Mouse (Mus musculus): ENCODE results near the gene Eri3. TPM values are rescaled to one million over a fixed set of nuclear protein-coding genes. Genes with fewer than 3 reads are reported as not detected.

Gene Eri3
- polyA plus RNA-seq, 1 experiment from 2014 or later, result 77.5 TPM

DNA sequence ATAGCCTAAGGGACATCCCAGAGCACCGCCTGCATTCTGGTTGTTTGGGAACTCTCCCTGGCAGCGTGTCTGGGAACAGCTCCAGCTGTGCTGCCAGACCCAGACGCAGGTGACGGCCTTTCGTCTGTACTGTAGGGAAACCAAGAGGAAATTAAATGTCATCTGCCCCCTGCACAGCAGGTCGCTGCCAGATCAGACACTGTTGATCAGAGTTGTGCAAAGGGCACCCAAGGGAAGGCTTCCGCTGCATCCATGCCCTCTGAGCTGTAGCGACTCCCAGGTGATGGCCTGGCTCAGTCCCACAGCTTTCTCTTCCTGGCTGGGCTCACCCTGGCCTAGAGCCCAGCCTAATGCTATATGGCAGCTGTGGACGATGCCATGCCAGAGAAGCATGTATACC, 58.1 kb downstream of the Eri3 start:
- Histone ChIP-seq H3K27me3 (ENCODE audit: control insufficient read depth, insufficient read depth, low read length) (no peaks in the 10 kb centered on the region), H3K9me3 (ENCODE audit: control insufficient read depth, low read length) (no peaks in the 10 kb centered on the region), H3K4me1 (replicated peaks; ENCODE audit: control insufficient read depth, insufficient read depth) (no peaks in the 10 kb centered on the region; the same call in 1 of the 2 replicates), H3K27ac (replicated peaks) (no peak overlapping the region), H3K4me2 (replicated peaks; ENCODE audit: low read depth) (no peak overlapping the region), H3K36me3 (ENCODE audit: control insufficient read depth, insufficient read depth, low read length) (peaks cover 4% of the 10 kb centered on the region; the same call in 1 of the 2 replicates), H3K4me3 (ENCODE audit: low read depth, low read length) (no peak overlapping the region), H3K9ac (ENCODE audit: low read length) (no peak overlapping the region; the same call in 1 of the 2 replicates)
- 63% methylated on average over 9 of the region's 9 CpGs for WGBS
- TF ChIP-seq EP300 (optimal IDR thresholded peaks at IDR 0.05), result no peak
- no peak for TF ChIP-seq CTCF (IDR thresholded peaks at IDR 0.05; ENCODE audit: low read depth)
- DNase-seq (ENCODE audit: low spot score) (no peak), ATAC-seq (ENCODE audit: low FRiP score, low TSS enrichment) (no peak)

- Histone ChIP-seq H3K9ac (ENCODE audit: low read length) (no peak overlapping the region), H3K4me3 (ENCODE audit: low read depth, low read length) (no peak overlapping the region), H3K4me2 (replicated peaks; ENCODE audit: low read depth) (no peak overlapping the region), H3K9me3 (ENCODE audit: control insufficient read depth, low read length) (no peaks in the 10 kb centered on the region), H3K27me3 (ENCODE audit: control insufficient read depth, insufficient read depth, low read length) (no peaks in the 10 kb centered on the region), H3K4me1 (replicated peaks; ENCODE audit: control insufficient read depth, insufficient read depth) (no peaks in the 10 kb centered on the region; the same call in 1 of the 2 replicates), H3K36me3 (ENCODE audit: control insufficient read depth, insufficient read depth, low read length) (peaks cover 9% of the 10 kb centered on the region), H3K27ac (replicated peaks) (no peak overlapping the region)
- DNase-seq (ENCODE audit: low spot score), result no peak
- no peak for TF ChIP-seq CTCF (IDR thresholded peaks at IDR 0.05; ENCODE audit: low read depth)
- TF ChIP-seq EP300 (optimal IDR thresholded peaks at IDR 0.05), result no peak
- ATAC-seq (ENCODE audit: low FRiP score, low TSS enrichment), result no peak
- WGBS, result 59% methylated on average over 7 of the region's 7 CpGs
These were observed 59.3 kb downstream of the Eri3 start for GRCm38 (mm10) chr4:117609371-117610039.

DNA sequence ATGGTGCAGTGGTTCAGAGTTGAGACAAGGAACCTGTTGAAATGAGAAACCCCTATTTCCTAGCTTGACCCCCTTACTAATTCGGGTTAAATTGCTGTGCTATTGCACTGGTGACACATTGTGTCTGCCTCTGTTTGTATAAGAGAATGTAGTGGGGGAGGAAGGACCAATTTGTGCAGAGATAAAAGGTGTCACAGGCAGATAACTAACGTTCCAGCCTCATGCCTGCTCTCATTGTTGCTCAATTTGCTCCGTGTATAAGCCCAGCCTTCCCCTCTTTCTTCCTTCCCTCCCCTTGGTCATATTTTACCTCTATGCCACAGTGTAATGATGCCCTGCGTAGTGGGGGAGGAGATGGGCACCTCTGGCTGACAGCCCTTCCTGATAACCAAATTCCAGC, 61.2 kb downstream of the Eri3 start:
- H3K4me1 ChIP-seq (replicated peaks; ENCODE audit: control insufficient read depth, insufficient read depth), result no peaks in the 10 kb centered on the region
- no peak overlapping the region for H3K4me3 ChIP-seq (ENCODE audit: low read depth, low read length)
- no peaks in the 10 kb centered on the region for H3K9me3 ChIP-seq (ENCODE audit: control insufficient read depth, low read length)
- no peak overlapping the region for H3K4me2 ChIP-seq (replicated peaks; ENCODE audit: low read depth)
- H3K27me3 ChIP-seq (ENCODE audit: control insufficient read depth, insufficient read depth, low read length), result no peaks in the 10 kb centered on the region
- H3K27ac ChIP-seq (replicated peaks), result no peak overlapping the region
- H3K9ac ChIP-seq (ENCODE audit: low read length), result no peak overlapping the region
- TF ChIP-seq EP300 (optimal IDR thresholded peaks at IDR 0.05) (no peak), CTCF (IDR thresholded peaks at IDR 0.05; ENCODE audit: low read depth) (no peak)
- DNase-seq (ENCODE audit: low spot score) (no peak), ATAC-seq (ENCODE audit: low FRiP score, low TSS enrichment) (no peak)
- H3K36me3 ChIP-seq (ENCODE audit: control insufficient read depth, insufficient read depth, low read length), result peaks cover 18% of the 10 kb centered on the region
- 26% methylated on average over 4 of the region's 4 CpGs for WGBS

- H3K4me2 ChIP-seq (replicated peaks; ENCODE audit: low read depth), result no peak overlapping the region
- no peaks in the 10 kb centered on the region for H3K9me3 ChIP-seq (ENCODE audit: control insufficient read depth, low read length)
- peaks cover 23% of the 10 kb centered on the region for H3K36me3 ChIP-seq (ENCODE audit: control insufficient read depth, insufficient read depth, low read length)
- no peaks in the 10 kb centered on the region for H3K27me3 ChIP-seq (ENCODE audit: control insufficient read depth, insufficient read depth, low read length)
- 32% methylated on average over 2 of the region's 2 CpGs for WGBS
- H3K4me1 ChIP-seq (replicated peaks; ENCODE audit: control insufficient read depth, insufficient read depth), result no peaks in the 10 kb centered on the region
- no peak for TF ChIP-seq CTCF (IDR thresholded peaks at IDR 0.05; ENCODE audit: low read depth)
- TF ChIP-seq EP300 (optimal IDR thresholded peaks at IDR 0.05), result no peak
- H3K4me3 ChIP-seq (ENCODE audit: low read depth, low read length), result no peak overlapping the region
- no peak overlapping the region for H3K27ac ChIP-seq (replicated peaks)
- no peak overlapping the region for H3K9ac ChIP-seq (ENCODE audit: low read length)
- DNase-seq (ENCODE audit: low spot score) (no peak), ATAC-seq (ENCODE audit: low FRiP score, low TSS enrichment) (no peak)
These were observed 61.6 kb downstream of the Eri3 start for GRCm38 (mm10) chr4:117611814-117612213.

- no peaks in the 10 kb centered on the region for H3K4me1 ChIP-seq (replicated peaks; ENCODE audit: control insufficient read depth, insufficient read depth)
- peaks cover 26% of the 10 kb centered on the region for H3K36me3 ChIP-seq (ENCODE audit: control insufficient read depth, insufficient read depth, low read length)
These were observed 62.5 kb downstream of the Eri3 start for GRCm38 (mm10) chr4:117612713-117613112.

DNA sequence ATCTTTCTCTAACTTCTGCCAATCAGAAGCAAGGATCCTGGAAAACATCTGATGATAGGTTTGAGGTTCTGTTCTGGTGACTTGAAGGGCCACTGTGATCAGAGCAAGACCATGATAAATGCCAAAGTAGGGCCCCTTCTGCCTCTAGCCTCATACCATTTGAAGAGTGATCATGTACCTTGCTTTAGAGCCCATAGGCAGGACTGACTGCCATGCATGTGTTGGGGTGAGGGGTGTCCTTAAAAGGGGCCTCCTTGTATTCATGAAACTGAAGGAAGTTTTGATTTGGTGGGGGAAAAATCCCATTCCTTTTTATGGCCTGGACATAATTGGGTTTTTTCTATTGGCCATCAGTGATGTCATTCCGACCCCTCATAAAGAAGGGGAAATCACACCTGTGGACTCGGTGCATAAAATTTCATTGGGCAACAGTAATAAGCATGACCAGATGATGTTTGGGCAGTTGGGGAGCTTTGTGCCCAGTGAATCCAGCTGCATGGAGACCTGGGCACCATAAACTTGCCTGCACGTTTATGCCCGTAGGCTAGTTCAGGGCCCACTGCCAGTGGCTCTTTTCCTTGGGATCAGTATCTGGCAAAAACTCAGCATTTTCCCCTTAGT, 63.1 kb downstream of the Eri3 start:
- no peak for ATAC-seq (ENCODE audit: low FRiP score, low TSS enrichment)
- Histone ChIP-seq H3K4me2 (replicated peaks; ENCODE audit: low read depth) (no peak overlapping the region), H3K27ac (replicated peaks) (no peak overlapping the region), H3K9ac (ENCODE audit: low read length) (no peak overlapping the region), H3K27me3 (ENCODE audit: control insufficient read depth, insufficient read depth, low read length) (no peaks in the 10 kb centered on the region), H3K4me1 (replicated peaks; ENCODE audit: control insufficient read depth, insufficient read depth) (no peaks in the 10 kb centered on the region), H3K4me3 (ENCODE audit: low read depth, low read length) (no peak overlapping the region), H3K9me3 (ENCODE audit: control insufficient read depth, low read length) (no peaks in the 10 kb centered on the region), H3K36me3 (ENCODE audit: control insufficient read depth, insufficient read depth, low read length) (peaks cover 26% of the 10 kb centered on the region)
- DNase-seq (ENCODE audit: low spot score), result no peak
- 92% methylated on average over 4 of the region's 4 CpGs for WGBS
- TF ChIP-seq EP300 (optimal IDR thresholded peaks at IDR 0.05) (no peak), CTCF (IDR thresholded peaks at IDR 0.05; ENCODE audit: low read depth) (no peak)

More at GRCm38 (mm10) chr4:117612713-117613112, 62.5 kb downstream of the Eri3 start:
- ATAC-seq (ENCODE audit: low FRiP score, low TSS enrichment) (peak; percentile 84), DNase-seq (ENCODE audit: low spot score) (peak; percentile 42)
- WGBS, result 76% methylated on average over 5 of the region's 5 CpGs
- no peak overlapping the region for H3K4me3 ChIP-seq (ENCODE audit: low read depth, low read length)
- TF ChIP-seq EP300 (optimal IDR thresholded peaks at IDR 0.05) (no peak), CTCF (IDR thresholded peaks at IDR 0.05; ENCODE audit: low read depth) (no peak)
- H3K4me2 ChIP-seq (replicated peaks; ENCODE audit: low read depth), result no peak overlapping the region
- H3K9ac ChIP-seq (ENCODE audit: low read length), result no peak overlapping the region
- no peaks in the 10 kb centered on the region for H3K9me3 ChIP-seq (ENCODE audit: control insufficient read depth, low read length)
- H3K27ac ChIP-seq (replicated peaks), result no peak overlapping the region
- no peaks in the 10 kb centered on the region for H3K27me3 ChIP-seq (ENCODE audit: control insufficient read depth, insufficient read depth, low read length)

Measured in stomach, postnatal 0 days (tissue).